Mouse (Mus musculus): ENCODE results near the gene Mrgpre. TPM values are rescaled to one million over a fixed set of nuclear protein-coding genes. Genes with fewer than 3 reads are reported as not detected.

Gene Mrgpre
- total RNA-seq, 2 experiments from 2014 or later, result 6.7 to 7.1 TPM

- intact Hi-C loops (cut with DNase I), result no loop called here
- DNase-seq (ENCODE audit: low spot score in 2 of 2), result no peak
Observed at GRCm38 (mm10) chr7:143783378-143783995, 813 bp downstream of the Mrgpre start.

DNA sequence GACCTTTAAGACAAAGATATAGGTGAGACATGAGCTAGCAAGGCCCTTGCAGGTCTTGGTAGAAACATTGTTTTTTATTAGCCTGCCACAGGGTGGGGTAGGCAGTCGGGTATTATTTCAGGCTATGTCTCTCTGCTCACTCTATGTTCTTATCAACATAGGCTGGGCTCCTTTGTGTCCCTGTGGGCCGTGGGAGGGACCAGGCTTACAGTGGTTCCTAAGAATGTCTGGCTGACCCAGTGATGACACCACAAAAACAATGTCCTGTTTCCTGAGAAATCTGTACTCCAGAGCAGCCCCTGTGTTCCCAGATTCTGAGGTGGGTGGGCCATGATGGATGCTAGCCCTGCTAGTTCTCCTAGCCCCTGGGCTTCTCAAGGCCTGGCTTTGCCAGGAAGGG is 6.9 kb downstream of the Mrgpre start:
- DNase-seq (ENCODE audit: low spot score in 2 of 2), result no peak

GRCm38 (mm10) chr7:143776137-143776536 is 8.2 kb downstream of the Mrgpre start:
- no peak for DNase-seq (ENCODE audit: low spot score in 2 of 2)
- intact Hi-C loops (cut with DNase I), result no loop called here

More for the DNA sequence above, 6.9 kb downstream of the Mrgpre start:
- intact Hi-C loops (cut with DNase I), result no loop called here

DNA sequence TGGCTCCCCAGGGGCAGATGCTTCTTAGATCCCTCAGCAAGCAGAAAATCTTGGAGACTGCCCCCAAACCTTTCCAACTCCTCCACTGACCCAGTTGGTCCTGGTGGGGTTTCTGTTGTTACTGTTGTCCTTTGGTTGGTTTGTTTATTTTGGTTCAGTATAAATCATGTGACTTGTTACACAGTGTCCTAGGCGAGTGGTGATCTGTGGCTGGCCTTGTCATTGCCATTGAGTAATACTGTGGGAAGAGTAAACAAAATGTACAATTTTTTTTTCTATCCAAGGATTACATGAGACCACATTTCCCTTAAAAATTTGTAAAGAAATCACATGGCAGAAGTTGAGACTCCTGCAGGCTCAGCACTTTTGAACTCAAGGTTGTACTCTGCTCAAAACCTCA is 14.8 kb downstream of the Mrgpre start:
- intact Hi-C loops (cut with DNase I), result no loop called here

DNA sequence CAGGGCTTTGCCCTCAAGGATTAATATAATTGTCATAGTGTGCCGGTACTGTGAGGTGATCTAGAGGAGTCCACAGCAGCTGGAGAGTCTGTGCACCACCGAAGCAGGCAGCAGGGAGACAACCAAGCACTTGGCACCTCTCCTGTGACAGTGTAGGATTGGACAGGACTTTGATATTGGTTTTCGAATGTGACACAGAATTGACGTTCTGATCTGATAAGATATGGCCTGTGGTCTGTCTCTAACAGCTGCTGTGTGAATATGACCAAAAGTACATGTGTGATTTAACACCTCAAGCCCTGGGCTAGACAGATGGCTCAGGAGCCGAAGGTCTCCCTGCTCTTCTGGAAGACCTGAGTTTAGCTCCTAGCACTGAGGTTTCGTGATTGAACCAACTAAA is 16.0 kb downstream of the Mrgpre start:
- no peak for DNase-seq (ENCODE audit: low spot score in 2 of 2)
- intact Hi-C loops (cut with DNase I), result no loop called here

More for the DNA sequence above, 14.8 kb downstream of the Mrgpre start:
- DNase-seq (ENCODE audit: low spot score in 2 of 2), result no peak

DNA sequence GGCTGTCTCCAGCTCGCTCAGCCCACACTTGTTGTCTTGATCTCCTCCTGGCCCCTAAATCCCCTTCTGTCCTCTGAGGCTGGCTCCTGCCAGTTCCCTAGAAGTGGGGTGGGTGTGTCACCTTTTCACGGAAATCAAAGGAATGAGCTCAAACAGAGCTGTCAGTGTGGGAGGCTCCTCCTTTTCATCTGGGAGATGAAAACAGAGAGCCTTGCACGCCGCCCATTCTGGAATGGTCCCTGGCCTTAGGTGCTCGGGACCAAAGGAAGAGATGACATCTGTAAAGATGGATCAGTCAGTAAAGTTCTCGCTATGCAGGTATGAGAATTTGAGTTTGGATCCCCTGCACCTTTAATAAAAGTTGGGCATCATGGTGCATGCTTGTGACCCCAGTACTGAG is 17.4 kb downstream of the Mrgpre start, which contains the start of gene Mrgprg:
Gene Mrgprg, minus strand, starts transcription at position 101 of the 400 bp plus-strand sequence.
- no peak for DNase-seq (ENCODE audit: low spot score in 2 of 2)
- intact Hi-C loops (cut with DNase I), result no loop called here

GRCm38 (mm10) chr7:143764876-143765530 is 19.3 kb downstream of the Mrgpre start:
- no peak for DNase-seq (ENCODE audit: low spot score in 2 of 2)
- intact Hi-C loops (cut with DNase I), result loop anchor here (5.0 kb wide), 1 partner anchor 173 kb away; no protein-coding TSS in a partner anchor

DNA sequence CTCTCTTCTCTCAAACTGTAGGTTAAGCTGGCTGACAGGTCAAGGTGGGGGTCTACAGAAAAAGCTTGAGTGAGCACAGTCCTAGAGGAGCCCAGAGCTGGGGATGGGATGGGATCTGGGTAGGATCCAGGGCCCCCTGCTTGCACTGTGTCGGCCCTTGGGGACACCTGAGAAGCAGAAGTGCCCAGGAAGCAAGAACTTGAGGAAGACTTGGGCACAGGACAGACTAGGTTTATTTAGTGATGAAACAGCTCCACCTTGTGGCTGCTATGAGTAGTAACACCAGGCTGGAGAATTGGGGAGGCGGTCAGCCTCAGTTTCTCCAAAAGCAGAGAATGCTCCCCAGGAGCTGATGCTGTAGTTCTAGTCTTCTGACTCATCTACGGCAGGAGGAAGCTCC is 20.5 kb downstream of the Mrgpre start:
- DNase-seq (ENCODE audit: low spot score in 2 of 2), result no peak
- intact Hi-C loops (cut with DNase I), result loop anchor here (2.0 to 5.0 kb wide), 2 partner anchors 57 to 171 kb away; no protein-coding TSS in a partner anchor

- DNase-seq (ENCODE audit: low spot score in 2 of 2), result no peak
- intact Hi-C loops (cut with DNase I), result loop anchor here (10.0 kb wide), 1 partner anchor 274 kb away; no protein-coding TSS in a partner anchor
Observed at GRCm38 (mm10) chr7:143758956-143759355, 25.3 kb downstream of the Mrgpre start.

- no peak for DNase-seq (ENCODE audit: low spot score in 2 of 2)
- intact Hi-C loops (cut with DNase I), result loop anchor here (10.0 kb wide), 1 partner anchor 273 kb away; no protein-coding TSS in a partner anchor
Observed at GRCm38 (mm10) chr7:143757696-143758095, 26.6 kb downstream of the Mrgpre start.

DNA sequence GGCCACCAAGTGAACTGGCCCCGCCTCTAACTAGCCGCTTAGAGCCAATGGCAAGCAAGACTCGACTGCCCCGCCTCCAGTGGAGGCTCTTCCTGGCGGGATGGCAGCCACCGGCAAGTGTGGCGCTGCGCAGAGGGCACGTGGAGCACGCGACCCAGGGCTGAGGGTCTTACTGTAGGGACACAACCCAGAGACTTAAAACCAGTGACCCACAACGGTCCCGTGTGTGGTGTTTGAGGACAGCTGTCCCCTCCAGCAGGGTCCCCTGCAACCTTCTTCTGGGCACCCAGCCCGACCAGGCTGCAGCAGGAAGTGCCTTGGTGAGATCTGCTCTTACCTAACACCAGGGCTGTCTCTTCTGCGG is 27.3 kb downstream of the Mrgpre start:
- peak; percentile 64 to 68 for DNase-seq (ENCODE audit: low spot score in 2 of 2)
- intact Hi-C loops (cut with DNase I), result loop anchor here (10.0 kb wide), 1 partner anchor 272 kb away; no protein-coding TSS in a partner anchor

DNA sequence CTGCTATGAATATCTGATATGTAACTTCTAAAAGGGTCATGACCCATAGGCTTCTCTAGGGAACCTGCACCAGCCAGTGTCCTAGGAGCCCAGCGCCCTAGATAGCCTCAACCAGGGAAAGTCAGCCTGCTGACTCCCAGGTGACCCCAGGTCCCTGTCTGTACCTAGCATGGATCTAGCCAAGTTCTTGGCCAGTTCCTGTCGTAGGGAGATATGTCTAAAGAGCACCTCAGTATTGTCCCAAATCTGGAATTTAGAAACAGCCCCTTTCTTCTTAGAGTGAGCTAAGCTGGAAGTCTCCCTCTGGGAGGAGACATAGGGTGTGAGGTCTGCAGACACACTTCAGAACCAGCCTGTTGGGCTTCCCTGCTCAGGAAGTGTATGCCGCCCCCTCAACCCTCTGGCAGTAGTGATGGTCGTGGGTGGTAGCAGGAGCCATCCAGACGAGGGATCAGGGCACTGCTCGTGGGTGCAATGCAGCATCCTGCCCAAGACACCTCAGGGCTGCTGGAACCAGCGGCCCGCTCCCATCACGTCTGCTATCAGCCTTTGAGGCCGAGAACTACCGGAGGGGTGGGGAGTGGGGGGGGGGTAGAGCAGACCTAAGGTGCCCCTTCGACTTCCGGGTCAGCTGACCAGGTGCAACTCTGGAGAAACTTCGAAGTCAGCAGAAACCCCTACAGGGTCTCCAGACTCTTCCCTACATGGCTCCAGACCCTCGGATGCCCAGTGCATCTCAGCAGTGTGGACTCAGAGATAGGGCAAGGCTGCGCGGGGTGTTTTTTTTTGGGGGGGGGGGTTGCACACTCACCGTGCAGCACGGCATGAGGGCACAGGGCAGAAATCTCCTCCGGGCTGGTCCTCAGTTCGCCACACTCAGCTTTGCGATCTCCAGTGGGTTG is 27.9 kb downstream of the Mrgpre start, which contains the start of gene Osbpl5:
Gene Osbpl5, minus strand, starts transcription at position 861 of the 902 bp plus-strand sequence.
- peak; percentile 44 to 46 for DNase-seq (ENCODE audit: low spot score in 2 of 2)
- intact Hi-C loops (cut with DNase I), result loop anchor here (10.0 kb wide), 1 partner anchor 272 kb away; no protein-coding TSS in a partner anchor

DNA sequence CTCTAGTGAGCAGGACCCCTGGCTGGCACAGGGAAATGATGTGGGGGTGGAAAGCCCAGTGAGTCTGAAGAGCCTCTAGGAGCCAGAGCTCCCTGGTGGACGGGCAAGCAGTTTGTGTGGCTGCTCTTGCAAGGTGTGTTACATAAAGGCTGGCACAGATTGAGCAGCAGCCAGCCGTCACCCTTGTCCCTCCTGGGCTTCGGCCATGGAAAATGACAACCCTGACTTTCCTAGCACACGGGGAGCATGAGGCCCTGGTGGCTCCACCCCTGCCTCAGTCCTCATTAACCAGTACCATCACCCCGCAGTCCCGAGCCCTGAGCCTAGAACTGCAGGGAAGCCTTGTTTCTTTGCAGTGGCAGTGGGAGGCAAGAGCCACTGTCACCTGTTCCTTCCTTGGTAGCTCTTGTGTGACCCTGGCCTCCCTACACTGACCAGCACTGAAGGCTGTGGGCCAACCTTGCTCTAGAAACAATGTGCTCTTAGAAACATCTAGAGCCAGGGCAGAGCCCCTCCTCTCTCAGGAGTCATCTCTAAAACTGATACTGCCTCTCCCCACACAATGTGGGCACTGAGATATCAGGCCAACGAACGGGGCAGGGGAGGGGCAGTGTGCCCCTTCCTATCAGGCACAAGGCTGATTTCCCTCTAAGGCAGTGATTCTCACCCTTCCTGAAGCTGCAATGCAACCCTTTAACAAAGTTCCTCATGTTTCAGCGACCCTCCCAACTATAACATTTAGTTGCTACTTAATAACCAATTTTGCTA is 28.8 kb downstream of the Mrgpre start:
- intact Hi-C loops (cut with DNase I), result loop anchor here (10.0 kb wide), 1 partner anchor 271 kb away; no protein-coding TSS in a partner anchor
- no peak for DNase-seq (ENCODE audit: low spot score in 2 of 2)

- DNase-seq (ENCODE audit: low spot score in 2 of 2), result peak in 1 of 2 experiments; percentile 41
- intact Hi-C loops (cut with DNase I), result loop anchor here (10.0 kb wide), 1 partner anchor 269 kb away; no protein-coding TSS in a partner anchor
Observed at GRCm38 (mm10) chr7:143753990-143754715, 30.1 kb downstream of the Mrgpre start.

- DNase-seq (ENCODE audit: low spot score in 2 of 2), result no peak
- intact Hi-C loops (cut with DNase I), result loop anchor here (10.0 kb wide), 1 partner anchor 268 kb away; no protein-coding TSS in a partner anchor
Observed at GRCm38 (mm10) chr7:143752606-143753005, 31.7 kb downstream of the Mrgpre start.

- intact Hi-C loops (cut with DNase I), result loop anchor here (10.0 kb wide), 1 partner anchor 267 kb away; no protein-coding TSS in a partner anchor
- no peak for DNase-seq (ENCODE audit: low spot score in 2 of 2)
Observed at GRCm38 (mm10) chr7:143752056-143752455, 32.2 kb downstream of the Mrgpre start.

DNA sequence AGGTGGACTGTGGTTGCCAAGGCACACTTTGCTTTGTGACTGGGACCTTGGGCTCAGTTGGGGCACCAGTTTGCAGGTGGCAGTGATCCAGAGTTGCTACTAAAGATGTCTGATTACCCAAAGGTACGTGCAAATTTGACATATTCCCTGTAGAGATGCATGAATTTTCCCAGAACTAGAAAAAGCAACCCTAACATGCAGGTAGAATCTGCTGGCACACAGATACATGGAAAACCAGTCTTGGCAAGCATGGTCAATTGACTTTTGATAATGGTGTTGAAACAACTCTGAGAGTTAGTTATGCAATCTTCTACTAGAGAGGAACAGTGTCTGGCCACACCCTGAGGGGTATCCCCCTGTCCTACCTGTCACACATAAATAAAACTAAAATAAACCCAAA is 32.9 kb downstream of the Mrgpre start:
- intact Hi-C loops (cut with DNase I), result loop anchor here (10.0 kb wide), 1 partner anchor 267 kb away; no protein-coding TSS in a partner anchor
- no peak for DNase-seq (ENCODE audit: low spot score in 2 of 2)

DNA sequence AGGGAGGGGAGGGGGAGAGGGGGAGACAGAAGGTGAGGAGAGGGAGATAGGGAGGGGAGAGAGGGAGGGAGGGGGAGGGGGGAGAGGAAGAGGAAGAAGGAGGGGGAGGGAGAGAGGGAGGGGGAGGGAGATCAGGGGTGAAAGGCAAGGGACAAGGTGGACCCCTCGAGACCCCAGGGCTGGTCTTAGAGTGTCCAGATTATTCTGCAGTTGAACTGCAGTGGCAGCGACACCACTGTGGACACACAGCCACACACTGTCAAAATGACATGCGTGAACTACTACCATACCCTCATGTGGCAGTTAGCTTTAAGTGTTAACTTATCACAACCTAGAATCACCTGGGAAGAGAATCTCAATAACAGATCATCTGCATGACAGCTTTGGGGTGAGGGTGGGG is 35.3 kb downstream of the Mrgpre start:
- intact Hi-C loops (cut with DNase I), result loop anchor here (5.0 kb wide), 1 partner anchor 167 kb away; no protein-coding TSS in a partner anchor
- no peak for DNase-seq (ENCODE audit: low spot score in 2 of 2)

Data from left cerebral cortex, postnatal 36 days (tissue).